Mouse (Mus musculus) neural tube, embryonic 10.5 days (tissue): ENCODE measurements around the gene S100a3.

Experiments used
- DNase-seq: peaks from one replicate; pipeline ENCODE4 v3.0.0-alpha.2; 2017; ENCODE audit warnings: low spot score; ENCODE audit errors: extremely low spot score

The S100a3 gene

GRCm38 (mm10) chr3:90600458-90601195 is 40.2 kb downstream of the S100a3 start:
- no peak for DNase-seq

DNA sequence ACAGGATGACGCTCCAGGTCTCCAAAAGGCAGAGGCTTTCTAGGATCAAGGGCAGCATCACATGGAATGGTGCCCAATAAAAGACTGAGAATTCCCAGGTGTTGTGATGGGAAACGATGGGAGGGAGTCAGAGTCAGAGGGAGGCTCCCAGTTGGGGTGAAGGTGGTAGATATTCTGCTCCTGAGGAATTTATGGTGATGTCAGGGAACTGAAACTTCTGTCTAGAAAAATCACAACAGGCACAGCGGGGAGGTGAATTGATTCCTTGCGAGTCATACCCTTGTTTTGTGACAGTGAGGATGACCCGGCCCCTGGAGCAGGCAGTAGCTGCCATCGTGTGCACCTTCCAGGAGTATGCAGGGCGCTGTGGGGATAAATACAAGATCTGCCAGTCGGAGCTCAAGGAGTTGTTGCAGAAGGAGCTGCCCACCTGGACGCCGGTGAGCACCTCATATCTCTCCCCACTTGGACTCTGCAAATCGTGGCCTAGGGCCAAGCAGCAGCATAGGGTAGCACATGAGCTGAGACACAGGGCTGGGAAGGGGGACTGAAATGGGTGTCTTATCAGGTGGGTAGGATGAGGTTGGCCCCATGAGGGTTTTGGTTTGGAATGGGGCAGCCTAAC is 41.2 kb downstream of the S100a3 start, which contains the start of gene Gm42674:
Gene Gm42674 (plus strand): TSS at position 419 of the 625 bp plus-strand sequence.
- no peak for DNase-seq

DNA sequence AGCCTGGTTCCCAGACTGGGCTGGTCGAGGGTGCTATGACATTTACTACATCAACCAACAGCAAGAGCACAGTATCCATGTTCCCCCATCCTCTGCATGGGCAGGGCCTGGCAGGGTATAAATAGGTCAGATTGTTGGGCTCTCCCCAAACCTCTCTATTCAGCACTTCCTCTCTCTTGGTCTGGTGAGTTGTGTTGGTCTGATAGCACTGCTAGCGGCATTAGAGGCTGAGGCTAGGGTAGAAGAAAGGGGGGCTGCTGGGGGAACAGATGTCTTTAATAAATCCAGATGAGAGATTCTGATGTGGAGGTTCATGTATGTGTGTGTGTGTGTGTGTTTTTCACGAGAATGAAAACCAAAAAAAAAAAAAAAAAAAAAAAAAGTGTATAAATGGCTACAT is 43.2 kb downstream of the S100a3 start, which contains the start of gene S100a4:
Gene S100a4 (plus strand): TSS at position 149 of the 400 bp plus-strand sequence.
- DNase-seq = no peak

DNA sequence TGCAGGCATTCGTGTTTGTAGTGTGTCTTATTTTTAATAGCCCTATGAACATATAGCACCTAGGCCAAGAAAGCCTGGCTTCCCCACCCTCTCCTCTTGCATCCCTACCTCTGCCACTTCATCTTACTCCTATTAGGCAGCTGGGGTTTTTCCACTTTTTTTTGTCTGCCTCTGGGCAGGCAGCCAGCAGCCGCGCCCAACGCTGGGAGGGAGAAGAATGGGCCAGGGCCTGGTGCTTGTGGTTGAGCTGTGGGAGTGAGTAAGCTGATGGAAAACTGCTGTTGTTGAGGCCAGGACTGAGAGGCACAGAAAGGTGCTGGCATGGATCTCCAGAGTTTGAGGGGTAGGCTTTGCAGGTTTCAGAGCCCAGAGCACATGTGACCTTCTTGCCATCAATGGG is 44.0 kb downstream of the S100a3 start:
- DNase-seq = no peak

GRCm38 (mm10) chr3:90605049-90605448 is 44.7 kb downstream of the S100a3 start:
- no peak for DNase-seq

- DNase-seq = no peak
Observed at GRCm38 (mm10) chr3:90605736-90606135, 45.4 kb downstream of the S100a3 start.

DNA sequence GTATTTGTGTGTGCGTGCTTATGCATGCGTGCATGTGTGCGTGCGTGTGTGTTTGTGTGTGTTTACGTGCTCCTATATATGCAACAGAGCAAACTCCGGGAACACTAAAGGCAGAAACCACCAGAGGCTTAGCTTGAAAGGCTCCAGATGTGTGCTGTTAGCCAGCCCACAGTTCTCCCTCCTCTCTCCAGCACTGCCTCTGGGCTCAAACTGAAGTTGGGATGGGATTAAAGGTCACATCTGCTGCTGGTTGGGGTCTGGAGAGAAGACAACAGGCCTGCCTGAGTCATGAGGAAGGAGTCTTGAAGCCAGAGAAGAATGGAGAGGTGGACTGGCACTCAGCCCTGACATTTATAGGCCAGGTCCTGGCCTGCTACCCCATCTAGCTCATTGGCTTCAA is 45.8 kb downstream of the S100a3 start:
- peak; percentile 42 for DNase-seq

DNA sequence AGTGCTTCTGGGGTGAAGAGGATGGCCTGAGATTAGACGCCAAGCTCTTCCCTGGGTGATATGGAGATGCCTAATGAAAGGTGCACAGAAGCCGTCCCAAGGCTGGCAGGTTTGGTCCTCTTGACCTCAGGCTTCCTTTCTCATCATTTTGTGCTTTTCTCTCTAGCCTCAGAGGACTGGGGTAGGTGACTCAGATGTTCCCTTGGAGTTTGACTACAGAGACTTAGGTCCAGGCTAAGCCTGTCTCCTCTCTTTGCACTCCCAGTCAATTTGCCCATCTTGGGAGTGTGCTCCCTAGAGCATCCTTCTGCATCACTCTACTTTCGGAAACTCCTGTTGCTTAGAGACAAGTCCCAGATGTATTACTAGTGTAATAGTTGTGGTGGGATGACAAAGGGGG is 47.0 kb downstream of the S100a3 start:
- no peak for DNase-seq

GRCm38 (mm10) chr3:90608223-90608622 is 47.8 kb downstream of the S100a3 start, which contains the start of gene S100a5:
TSS of gene S100a5 (plus strand) at chr3:90608523.
- no peak for DNase-seq

GRCm38 (mm10) chr3:90609102-90609501 is 48.7 kb downstream of the S100a3 start:
- no peak for DNase-seq

- DNase-seq = no peak
Observed at GRCm38 (mm10) chr3:90611494-90611893, 51.1 kb downstream of the S100a3 start.

DNA sequence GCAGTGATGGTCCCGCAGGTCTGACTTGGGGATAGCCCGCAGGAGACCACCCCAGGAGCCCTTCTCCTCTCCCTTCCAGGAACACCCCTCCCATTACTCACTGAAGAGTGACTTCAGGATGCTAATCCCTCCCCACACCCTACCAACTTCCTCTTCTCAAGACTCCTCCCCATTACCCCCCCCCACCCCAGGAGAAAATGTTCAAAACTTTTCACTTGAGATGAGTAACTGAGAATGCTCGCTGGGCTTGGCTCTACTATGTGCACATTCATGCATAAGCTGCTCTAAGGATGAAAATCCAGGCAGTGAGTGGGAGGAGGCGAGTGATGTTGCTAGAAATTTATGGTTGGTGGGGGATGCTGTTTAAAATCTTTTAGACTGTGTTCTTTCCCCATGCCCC is 51.7 kb downstream of the S100a3 start:
- DNase-seq = no peak

- peak; percentile 71 for DNase-seq
Observed at GRCm38 (mm10) chr3:90612728-90613291, 52.4 kb downstream of the S100a3 start, which contains the start of gene S100a6. TSS of gene S100a6 (plus strand) at chr3:90612882.

DNA sequence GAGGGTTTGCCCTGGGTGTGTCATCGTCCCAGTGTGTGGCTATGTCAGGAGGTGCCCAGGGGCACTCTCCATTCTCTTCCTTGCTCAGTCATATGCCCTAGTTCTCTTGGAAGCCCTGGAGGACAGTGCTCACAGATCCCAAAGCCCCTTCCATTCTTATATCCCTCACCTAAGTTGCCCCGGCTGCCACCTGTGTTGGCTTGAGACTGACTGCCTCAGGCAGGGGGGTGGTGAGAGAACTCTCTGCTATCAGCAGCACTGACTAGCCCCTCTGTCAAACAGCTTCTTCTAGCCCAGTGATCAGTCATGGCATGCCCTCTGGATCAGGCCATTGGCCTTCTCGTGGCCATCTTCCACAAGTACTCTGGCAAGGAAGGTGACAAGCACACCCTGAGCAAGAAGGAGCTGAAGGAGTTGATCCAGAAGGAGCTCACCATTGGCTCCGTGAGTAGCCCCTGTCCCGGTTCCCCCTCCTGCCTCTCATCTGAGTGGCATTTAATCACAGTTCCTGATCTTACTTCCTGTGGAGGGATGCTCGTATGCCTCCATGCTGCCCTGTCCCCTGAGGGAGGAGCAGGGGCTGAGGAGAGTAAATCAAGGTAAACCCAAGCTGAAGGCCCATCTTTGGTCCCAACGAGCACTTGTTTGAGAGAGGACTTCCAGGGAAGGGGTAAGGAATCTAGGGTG is 53.2 kb downstream of the S100a3 start:
- no peak for DNase-seq

DNA sequence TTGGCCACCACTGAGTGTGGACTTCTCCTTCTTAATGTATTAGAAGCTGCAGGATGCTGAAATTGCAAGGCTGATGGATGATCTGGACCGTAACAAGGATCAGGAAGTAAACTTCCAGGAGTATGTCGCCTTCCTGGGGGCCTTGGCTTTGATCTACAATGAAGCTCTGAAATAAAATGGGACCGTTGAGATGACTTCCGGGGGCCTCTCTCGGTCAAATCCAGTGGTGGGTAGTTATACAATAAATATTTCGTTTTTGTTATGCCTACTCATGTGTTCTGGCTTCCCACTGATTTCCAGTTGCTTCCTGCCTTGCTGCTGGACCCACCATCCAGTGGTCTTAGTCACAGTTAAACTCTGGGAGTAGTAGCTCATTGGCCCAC is 53.8 kb downstream of the S100a3 start:
- no peak for DNase-seq

DNA sequence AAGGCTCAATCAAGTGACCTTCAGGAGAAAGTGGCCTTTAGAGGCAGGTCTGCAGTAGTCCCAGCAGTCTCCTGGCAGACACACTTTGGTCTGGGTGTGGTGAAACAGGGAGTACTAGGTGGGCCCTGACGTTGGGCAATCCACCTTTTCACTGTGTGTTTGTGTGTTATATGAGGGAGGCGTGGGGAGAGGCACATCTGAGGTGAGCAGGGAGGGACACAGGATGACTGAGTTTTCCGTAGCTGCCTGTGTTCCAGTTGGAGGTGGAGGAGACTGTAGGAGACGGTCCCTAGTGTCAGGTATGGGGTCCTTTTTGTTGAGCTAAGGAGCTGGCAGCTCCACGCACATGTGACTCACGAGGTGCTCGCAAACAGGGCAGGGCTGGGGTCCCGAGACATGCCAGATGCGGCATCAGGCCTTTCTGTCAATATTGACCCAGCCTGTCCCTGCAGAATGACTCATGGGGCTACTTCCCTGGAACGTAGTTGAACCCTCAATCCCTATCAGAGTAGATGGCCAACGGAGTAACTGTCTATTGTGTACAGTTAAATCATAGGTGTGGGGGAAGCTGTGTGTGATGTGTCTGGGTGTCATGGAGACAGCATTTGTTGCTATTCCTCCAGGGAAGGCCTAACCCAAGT is 54.4 kb downstream of the S100a3 start:
- no peak for DNase-seq

DNA sequence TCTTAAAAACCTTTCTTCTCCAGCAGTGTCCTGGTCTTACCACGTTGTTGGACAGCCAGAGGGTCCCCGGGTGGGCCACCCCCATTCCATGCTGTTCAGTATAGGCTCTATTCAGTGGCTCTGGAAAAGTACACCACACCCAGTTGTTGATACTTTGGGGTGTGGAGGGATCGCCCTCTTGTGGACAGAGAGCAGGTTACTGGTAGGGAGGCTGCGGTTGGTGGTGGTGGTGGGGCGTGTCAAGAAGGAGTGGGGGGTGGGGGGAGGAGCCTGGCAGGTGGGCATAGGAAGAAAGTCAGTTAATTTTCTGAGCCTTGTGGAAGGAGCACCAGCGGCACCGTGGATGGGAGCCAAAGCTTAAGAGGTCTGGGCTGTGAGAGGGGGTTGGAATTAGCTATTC is 55.0 kb downstream of the S100a3 start:
- peak; percentile 47 for DNase-seq

GRCm38 (mm10) chr3:90615911-90616310 is 55.5 kb downstream of the S100a3 start:
- DNase-seq = no peak

- DNase-seq = no peak
Observed at GRCm38 (mm10) chr3:90617586-90617985, 57.2 kb downstream of the S100a3 start.

DNA sequence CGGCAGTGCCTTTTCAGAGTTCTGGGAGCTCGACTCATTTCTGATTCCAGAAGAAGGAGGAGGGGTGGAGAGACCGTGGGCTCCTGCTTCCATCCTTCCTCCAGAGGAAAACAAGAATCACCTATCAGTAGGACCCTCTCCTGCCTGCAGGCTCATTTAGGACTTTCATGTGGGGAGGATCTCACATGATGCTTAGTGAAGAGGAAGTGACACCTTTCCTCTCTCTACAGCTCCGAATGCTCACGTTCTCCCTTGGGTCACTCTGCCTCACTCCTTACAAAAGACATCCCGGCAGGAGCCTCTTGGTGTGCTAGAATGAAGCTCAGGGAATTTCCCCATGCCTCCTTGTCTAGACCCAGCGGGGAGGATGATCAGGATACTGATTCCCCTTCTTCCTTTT is 61.2 kb downstream of the S100a3 start:
- no peak for DNase-seq

GRCm38 (mm10) chr3:90623435-90624071 is 63.2 kb downstream of the S100a3 start:
- no peak for DNase-seq
